Mouse (Mus musculus): Measurements from ENCODE around the gene Pcsk7.

Gene Pcsk7

DNA sequence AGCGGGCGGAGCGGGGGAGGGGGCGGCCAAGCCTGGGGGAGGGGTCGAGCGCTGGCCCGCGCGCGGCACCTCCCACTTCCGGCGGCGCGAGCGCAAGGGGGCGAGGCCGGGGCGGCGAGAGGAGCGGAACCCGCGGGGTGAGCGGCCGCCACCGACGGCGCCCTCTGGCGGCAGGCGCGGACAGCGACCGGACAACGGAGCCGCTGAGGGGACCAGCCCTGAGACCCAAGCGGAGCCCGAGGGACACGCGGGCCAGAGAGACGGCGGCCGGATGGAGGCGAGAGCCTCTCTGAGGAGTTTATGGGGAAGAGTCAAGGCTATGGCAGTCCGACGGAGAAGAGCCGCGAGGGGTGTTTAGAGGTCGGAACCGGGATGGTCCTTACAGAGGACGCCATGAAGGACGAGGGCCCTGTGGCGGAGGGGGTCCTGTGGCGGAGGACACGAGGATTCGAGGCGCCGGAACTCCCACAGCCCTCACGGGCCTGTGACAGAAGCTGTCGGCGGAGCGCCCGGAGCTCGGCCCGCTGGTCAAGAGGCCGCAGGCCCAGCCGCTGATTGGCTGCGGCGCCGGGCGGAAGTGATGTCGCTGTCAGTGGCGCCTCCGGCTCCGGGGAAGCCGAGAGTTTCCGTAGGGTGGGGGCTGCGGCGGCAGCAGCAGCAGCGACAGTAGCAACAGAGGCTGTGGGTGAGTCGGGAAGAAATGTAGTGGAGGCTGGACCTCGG is at the start of gene Pcsk7, which contains the start of gene Rnf214:
Gene Pcsk7 (plus strand): TSS at position 143 of the 723 bp plus-strand sequence.
Gene Rnf214 (minus strand): TSS at position 557 of the 723 bp plus-strand sequence.
- peak; percentile 50 to 86 for DNase-seq (ENCODE audit: low spot score in 2 of 2)

DNA sequence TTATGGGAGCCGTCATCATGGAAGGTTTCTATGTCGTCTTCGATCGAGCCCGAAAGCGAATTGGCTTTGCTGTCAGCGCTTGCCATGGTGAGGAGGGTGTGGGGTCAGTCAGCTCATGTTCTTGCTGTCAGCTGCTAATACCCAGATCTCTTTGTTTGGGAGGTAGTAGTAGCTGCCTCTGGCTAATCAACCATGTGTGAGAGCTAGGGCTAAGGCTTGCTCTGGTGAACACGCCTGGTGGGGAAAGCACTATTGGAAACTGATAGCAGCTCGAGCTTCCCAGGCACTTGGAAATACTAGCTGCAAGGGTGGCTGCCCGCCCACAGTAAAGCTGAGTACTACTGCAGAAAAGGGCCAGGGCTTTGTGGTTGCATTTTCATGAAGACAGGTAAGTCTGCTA is 46.9 kb upstream of the Pcsk7 start:
- DNase-seq (ENCODE audit: low spot score in 2 of 2), result no peak

DNA sequence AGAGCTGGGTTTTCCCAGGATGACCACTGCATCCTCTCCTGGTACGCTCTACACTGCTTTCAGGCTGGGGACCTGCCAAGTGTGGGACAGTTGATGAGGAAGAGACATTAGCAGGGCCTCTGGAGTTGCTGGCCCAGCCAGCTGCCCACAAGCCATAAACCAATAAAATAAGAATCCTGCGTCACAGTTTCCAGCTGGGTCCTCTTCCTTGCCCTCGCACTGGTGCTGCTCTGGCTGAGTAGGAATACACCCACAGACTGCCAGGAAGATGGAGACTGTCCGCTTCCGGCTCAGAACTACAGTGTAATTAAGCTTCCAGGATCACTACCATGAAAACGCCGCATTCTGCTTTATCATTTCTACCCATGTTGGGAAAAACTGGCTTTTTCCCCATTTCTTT is 44.5 kb upstream of the Pcsk7 start:
- no peak for DNase-seq (ENCODE audit: low spot score in 2 of 2)

DNA sequence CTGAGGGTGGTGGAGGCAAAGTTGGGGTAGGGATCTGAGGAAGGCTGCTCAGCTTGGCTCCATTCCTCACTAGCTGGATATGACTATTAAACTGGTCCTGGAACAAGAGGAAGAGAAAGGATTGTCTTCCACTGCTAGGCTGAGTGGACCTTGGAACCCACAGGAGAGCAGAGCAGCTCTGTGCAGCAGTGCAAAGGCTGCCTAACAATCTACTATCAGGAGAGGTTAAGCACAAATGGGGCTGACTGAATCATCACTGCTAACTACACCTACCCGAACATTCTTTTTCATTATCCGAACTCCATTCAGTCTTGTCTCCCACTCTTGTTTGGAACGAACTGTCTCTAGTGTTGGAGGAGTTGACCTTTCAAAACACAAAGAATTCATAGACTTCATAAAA is 37.1 kb upstream of the Pcsk7 start:
- no peak for DNase-seq (ENCODE audit: low spot score in 2 of 2)

DNA sequence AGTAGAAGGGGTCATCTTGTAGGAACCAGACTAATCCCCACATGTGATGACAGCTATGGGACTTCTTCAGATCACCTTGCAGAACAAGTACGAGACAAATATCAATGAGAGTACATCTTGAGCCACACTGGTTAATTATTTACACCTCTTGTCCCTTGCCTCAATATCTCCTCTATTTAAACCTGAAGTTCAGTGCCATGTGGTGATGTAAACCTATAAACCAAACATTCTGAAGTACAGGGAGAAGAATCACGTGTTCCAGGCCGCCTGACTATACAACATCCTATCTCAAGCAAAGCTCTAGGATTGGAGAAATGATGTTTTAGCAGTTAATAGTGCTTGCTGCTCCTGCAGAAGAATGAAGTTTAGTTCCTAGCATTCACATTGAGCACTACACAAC is 36.0 kb upstream of the Pcsk7 start:
- DNase-seq (ENCODE audit: low spot score in 2 of 2), result no peak

DNA sequence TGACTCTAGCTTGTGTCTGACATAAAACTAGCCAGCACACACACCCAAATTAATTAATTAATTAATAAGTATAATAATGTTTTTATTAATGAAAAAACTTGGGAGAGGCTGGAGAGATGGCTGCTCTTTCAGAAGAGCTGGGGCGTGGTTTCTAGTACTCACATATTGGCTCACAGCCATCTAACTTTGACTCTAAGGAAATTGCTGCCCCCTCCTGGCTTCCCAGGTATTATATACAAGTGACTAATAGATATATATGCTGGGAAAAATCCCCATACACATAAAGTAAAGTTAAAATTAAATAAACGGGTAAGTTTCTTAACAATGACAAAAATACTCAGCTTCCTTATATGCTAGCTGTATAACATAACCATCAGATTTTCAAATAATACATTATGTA is 28.4 kb upstream of the Pcsk7 start:
- DNase-seq (ENCODE audit: low spot score in 2 of 2), result no peak

DNA sequence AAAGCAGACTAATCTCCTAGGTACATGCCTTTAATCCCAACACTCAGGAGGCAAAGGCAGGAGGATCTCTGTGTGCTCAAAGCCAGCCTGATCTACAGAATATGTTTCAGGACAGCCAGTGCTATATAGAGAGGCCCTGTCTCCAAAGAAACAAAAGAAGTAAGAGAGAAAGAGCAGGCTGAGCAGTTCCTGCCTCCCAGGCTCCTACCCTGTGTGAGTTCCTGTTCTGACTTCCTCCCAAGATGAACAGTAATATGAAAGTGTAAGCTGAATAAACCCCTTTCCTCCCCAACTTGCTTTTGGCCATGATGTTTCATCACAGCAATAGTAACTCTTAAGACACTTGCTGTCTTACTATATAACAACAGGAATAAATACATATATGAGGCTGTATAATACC is 12.6 kb upstream of the Pcsk7 start:
- DNase-seq (ENCODE audit: low spot score in 2 of 2), result no peak

DNA sequence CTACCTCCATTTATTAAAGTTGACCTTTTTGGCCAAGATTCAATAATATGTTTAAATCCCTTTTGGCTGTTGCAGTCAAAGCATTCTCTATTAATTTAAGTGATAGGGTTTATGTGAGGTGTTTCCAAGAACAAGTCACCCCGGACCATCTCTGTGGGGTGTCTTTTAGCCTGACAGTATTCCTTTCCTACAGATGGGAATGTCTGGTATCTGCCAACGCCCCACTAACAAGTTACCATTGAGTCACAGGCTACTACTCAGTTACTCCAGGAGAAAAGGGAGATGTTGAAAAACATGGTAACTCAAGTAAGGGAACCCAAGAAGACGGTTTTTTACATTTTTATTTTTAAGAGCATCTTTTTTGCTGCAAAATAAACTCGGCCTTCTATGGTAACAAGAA is 1.1 kb upstream of the Pcsk7 start:
- DNase-seq (ENCODE audit: low spot score in 2 of 2), result no peak

DNA sequence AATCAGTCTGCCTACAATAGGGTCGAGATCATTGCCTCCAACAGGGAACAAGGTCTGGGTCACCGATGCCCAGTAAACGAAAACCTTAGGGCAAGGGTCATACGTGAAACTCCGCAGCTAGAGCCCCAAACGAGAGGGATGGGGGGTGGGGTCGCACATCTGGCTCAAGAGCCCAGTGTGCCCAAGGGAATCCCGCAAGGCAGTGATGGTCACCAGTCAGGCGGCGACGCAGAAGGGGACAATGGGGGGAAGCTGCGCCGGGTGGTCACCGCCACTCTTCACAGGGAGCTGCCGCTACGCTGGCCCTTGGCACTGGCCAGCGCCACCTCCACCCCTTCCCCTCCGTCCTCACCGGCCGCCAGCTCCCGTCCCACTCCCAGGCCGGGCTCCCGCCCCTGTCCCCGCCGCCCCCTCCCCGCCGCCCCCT is 473 bp upstream of the Pcsk7 start:
- no peak for DNase-seq (ENCODE audit: low spot score in 2 of 2)

DNA sequence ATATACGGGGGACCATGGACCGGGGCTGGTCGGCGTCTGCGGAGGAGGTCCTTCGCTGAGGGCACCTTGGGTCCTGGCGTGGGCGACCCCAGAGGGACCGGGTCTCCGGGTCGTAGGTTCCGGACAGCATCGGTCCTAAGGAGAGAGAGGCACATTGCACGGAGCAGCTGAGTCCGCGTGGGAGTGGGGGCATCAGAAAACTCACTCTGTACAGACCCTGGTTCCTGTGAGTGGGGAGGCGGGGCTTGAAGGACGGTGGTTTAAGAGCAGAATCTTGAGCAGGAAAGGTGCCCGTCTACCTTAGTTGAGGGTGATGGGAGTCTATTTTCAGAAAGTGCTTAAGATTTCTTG is 756 bp downstream of the Pcsk7 start:
- no peak for DNase-seq (ENCODE audit: low spot score in 2 of 2)

DNA sequence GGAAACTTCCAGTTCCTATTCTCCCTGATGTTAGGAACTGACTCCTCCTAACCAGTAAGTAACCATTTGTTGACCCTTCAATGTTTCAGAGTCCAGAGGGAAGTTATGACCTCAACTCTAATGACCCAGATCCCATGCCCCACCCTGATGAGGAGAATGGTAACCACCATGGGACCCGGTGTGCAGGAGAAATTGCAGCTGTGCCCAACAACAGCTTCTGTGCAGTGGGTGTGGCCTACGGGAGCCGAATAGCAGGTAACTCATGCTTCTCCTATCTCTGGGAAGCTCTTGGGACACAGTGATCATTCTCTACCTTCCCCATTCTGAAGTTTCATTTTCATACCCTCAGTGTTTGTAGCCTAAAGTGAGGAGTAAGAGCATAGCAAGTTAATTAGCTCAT is 4.7 kb downstream of the Pcsk7 start:
- DNase-seq (ENCODE audit: low spot score in 2 of 2), result no peak

DNA sequence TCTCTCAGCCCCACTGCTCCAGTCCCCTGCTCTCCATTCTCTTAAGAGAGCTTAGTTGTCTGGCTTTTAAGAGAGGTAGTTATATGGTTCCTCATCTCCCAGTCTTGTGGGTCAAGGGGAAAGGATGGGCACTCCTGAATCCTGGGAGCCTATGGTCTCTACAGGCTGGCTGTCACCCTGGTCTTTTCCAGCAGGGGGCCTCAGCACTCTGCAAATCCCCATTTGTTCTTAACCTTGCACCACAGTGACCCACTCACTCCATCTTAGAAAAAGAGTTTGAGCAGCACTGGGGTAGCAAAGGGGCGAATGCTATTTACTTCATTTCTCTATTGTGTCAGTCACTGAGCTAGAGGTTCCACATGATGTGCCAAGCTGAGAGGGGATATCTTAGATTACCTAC is 5.4 kb downstream of the Pcsk7 start:
- peak in 1 of 2 experiments; percentile 38 for DNase-seq (ENCODE audit: low spot score in 2 of 2)

DNA sequence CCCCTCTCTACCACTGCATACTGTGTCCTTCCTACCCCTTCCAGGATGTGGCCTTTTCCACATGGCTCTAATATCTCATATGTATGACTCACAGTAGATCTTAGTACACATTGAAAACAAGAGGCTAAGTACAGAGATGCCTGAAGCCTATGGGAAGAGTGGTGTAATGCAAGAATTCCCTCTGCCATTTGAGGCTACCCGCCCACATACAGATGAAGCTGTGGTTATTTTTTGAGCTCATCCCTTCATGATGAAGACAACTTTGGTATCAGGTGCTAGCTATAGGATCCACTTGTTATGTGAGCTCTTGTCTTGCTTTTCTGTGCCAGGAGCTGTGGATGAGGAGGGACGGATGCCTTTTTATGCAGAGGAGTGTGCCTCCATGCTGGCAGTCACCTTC is 9.4 kb downstream of the Pcsk7 start:
- peak in 1 of 2 experiments; percentile 21 for DNase-seq (ENCODE audit: low spot score in 2 of 2)

DNA sequence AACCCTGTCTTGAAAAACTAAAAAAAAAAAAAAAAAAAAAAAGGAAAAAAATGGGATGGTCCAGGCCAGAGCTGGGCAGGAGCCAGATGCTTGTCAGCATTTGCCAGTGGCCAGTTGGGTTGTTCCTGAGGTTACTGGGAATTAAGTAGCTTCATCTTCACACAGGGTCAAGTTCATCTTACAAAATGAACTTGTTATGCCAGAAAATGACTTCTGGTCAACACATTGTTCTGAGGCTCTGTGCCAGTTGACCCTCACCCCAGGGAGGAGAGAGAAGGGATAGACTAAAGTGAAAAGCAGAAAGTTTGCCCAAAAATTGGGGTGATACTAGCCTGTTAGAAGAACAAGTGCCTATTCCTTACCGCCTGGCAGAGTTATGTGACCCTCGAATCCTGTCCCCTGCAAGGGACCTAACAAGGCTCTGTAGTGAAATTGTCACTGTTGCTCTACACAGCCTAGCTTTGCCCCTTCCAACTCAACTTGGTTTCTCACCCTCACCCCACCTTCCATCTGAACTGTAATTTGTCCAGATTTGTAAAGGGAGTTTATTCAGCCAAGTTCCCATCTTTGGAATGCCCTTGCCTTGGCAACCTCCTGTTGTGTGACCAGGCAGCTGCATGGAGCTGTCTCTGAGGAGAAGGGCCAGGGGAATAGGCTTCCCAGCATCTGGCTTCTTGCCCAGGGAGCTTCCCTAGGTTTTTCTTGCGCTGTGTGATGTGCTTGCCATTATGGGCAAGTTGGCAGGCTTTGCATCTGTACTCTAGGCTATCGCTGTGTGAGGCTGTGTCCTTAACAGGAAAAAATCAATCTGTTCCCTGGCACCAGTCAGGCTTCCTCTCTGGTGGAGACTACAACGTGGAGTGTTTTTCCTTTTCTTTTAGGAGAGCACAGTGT is 11.0 kb downstream of the Pcsk7 start:
- peak in 1 of 2 experiments; percentile 49 for DNase-seq (ENCODE audit: low spot score in 2 of 2)

DNA sequence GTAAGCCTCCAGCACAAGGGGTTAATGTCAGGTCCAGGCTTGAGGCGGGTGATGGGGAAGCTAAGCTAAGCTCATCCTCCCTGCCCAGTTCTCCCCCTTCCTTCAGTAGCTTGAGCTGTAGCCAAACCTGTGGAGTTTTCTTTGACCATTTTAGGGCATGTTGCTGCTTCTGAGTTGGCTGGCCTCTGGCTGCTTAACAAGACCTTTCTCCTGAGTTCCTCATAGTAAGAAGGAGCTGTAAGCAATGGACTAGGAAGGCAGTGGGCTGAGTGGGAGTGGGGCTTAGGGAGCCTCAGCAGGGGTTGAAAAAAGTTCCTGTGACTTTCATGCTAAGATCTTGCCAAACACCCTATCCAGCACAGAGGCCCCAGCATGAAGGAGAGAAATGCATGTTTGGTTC is 13.6 kb downstream of the Pcsk7 start:
- no peak for DNase-seq (ENCODE audit: low spot score in 2 of 2)

DNA sequence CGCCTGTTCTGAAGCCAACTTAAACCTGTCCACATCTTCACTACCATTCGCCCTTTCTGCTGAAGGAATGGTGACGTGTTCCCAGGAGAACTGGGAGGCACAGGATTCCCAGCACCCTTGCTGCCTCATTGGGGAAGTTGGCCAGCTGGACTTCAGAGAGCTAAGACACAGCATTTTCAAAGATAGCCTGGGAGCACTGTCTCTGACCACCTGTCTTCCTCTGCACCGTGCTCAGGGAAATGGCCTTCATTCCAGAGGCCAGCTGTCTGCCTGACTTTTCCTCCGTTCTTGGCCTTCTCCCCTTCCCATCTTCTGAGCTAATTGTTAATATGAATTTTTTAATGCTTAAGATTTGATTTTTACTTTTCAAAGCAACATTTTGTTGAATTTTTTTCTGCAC is 23.0 kb downstream of the Pcsk7 start:
- no peak for DNase-seq (ENCODE audit: low spot score in 2 of 2)

DNA sequence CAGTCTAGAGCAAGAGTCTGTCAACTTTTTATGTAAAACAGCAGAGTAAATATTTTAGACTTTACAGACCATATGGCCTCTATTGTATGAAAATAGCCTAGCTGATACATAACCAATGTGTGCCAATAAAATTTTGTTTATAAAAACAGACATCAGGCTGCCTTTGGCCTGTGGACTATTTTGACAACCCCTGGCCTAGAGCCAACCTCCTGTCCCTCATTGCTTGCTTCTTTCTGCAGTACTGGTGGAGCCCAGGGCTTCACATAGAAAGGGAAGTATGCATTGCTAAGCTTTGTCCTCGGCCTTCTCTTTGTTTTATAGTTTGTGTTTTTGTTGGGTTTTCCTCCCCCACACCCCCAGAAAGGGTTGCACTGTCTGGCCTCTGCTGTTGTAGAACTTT is 25.7 kb downstream of the Pcsk7 start:
- DNase-seq (ENCODE audit: low spot score in 2 of 2), result no peak

DNA sequence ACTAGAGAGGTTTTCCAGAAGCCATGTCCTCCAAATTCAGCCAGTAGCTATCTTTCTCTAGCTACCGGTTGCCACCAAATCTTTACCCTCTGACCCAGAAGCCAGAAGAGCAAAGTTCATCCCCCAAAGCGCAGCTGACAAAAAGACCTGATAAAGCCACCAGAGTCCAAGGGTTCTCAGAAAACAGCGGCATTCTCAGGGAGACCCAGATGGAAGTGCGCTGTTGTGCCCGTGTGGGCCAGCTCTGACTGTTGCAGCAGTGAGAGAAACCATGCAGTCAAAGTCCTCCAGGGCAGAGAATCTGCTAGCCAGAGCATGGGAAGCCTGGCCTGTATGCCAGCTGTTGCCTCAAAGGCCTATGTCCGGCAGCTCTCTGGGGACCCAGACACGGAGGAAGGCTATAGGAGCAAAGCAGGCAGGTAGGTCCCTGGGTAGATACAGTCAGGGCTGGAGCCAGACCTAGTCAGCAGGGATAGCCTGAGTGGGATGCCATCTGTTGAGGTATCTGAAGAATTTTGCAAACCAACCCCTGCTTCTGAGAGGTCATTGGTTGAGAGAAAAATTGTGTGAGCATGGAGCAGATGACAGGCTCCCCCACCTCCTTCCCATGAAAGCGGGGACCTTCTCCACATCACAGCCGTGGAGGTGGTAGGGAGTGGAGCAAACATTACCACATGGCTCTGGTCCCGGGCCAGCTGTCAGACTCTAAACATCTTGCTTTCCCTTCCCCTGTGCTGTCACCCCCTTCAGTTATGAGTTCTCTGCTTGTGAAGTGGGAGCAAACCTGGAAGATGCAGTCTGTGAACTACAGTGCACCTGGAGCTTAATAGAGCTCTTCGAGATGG is 26.5 kb downstream of the Pcsk7 start:
- peak in 1 of 2 experiments; percentile 39 for DNase-seq (ENCODE audit: low spot score in 2 of 2)

DNA sequence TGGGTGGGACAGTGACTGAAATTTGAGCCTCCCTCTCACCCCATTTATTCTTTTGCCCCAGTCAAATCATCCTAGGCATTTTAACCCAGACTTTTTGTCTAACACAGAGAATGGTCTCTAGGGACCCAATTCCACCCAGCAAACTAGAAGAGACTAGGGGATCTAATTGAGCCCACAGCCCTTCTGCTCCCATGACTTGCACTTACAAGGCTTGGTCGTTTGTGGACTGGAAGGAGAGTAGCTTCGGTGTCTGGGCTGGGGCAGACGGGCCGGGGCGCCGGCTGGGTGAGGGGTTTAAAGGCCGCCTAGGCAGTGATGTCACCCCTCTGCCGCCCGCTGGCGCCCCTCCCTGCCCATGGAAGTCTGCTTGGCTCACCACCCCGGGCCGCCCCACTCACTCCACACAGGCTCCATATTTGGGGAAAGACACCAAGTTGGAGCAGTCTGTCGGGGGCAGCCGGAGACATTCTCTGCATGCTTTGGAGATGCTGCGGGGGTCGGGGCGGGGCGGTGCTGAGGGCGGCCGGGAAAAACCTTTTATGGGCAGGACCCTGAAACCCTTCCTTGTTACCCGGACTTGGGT is 29.4 kb downstream of the Pcsk7 start, which contains the start of gene Tagln:
Gene Tagln (minus strand): TSS at position 431 of the 583 bp plus-strand sequence.
- no peak for DNase-seq (ENCODE audit: low spot score in 2 of 2)

DNA sequence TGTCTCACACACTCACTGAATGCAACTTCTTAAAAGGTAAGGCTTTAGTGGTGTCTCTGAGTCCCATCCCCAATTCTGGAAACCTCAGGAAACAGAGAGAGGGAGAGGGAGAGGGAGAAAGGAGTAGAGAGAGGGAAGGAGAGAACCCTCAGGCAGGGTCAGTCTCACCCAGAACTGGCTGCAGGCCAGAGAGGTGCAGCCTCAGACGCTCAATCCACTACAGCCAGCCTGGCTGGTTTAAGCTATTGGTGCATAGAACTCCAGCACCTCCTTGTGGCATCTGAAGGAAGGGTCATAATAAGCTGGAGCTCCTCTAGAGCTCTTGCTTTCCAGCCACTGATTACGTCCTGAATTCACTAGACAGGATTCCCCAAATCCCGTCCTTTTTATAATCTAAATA is 30.6 kb downstream of the Pcsk7 start:
- DNase-seq (ENCODE audit: low spot score in 2 of 2), result peak in 1 of 2 experiments; percentile 55

DNA sequence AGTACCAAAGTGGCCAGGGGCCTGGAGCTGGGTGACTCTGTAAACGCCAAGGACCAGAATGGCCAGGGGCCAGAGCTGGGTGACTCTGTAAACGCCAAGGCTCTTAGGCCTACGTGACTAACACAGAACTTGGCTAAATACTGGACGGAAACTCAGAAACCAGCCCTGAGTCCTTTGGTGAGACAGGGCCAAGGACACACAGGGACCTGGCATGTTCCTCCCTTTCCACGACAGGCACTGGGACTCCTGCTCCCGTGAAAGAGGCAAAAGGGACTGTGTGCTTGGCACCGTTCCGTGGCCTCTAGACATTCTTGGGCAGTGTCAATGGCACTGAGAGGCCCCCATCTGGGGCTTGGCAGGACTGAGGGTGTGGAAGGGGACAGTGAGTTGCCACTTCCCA is 31.8 kb downstream of the Pcsk7 start:
- no peak for DNase-seq (ENCODE audit: low spot score in 2 of 2)
